Mouse (Mus musculus) kidney, adult 2 months (tissue): Measurements from ENCODE around the gene Ubqln1.

ENCODE experiments used
- CTCF ChIP-seq: fragments of 200-500 bp; conservative IDR thresholded peaks from 2 replicates; pipeline ENCODE4 v1.5.1; 2011; ENCODE audit warnings: low read depth, mild to moderate bottlenecking, control low read depth, low read length, moderate library complexity, mixed read lengths; ENCODE audit not compliant: insufficient read depth, insufficient read length
- POLR2A ChIP-seq: fragments of 200-500 bp; IDR thresholded peaks from one replicate; pipeline ENCODE4 v1.6.1; 2011; ENCODE audit warnings: low read depth, low read length, control low read depth

DNA sequence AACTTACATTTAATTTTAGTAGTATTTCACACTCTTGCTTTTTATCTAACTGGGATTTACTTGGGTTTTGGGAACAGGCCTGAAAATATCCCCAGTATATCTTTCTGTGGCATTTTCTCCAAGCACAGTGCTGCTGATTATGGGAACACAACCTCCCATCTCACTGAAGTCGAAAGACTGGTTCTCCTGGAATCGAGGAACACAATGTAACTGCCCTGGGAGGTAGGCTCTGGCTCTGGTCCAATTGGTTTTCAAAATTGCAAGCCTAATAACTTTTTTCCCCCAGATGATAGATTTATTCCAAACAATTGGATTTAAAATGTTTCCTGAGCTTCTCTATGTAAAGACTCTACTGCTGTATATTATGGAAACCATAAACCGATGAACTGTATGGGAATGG, 4.8 kb upstream of the Ubqln1 start:
- TF ChIP-seq CTCF (no peak), POLR2A (no peak)
